15 mouse cellular contexts compared by ENCODE assay signal in the genomic region with DNA sequence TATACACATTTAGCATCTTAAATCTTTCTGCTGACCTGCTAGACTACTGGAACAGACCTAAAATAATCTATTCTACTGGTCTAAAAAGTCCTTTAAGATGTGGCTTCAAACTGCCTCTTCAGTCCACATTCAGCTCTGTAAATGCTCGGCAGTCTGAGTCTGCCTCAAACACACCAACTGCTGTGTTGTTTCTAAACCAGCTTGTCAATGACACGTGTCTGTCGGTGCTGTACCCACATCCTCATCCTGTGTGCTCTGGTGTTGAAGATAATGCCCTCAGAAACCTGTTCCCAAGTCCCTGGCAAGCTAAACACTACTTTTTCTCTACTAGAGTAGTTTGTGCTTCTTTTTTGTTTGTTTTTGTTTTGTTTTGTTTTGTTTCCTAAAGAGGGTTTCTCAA. TPM values are rescaled to one million over a fixed set of nuclear protein-coding genes. Genes with fewer than 3 reads are reported as not detected.
A peak's percentile ranks its signal among the peaks of the same experiment; 100 is the strongest.
DNase-seq lines count a peak whose midpoint lies in the region; ATAC-seq lines count a peak whose summit lies in the region.
"Had no signal": no experiment of that assay in that cellular context is flagged by ENCODE, and none has a peak within 500 bp of the region (broad histone marks: within the 10 kb centered on the region; RNA-seq: fewer than 3 reads in every experiment).

No protein-coding gene starts in this region.

- H3K27me3 ChIP-seq in liver, embryonic 16.5 days (ENCODE audit: control insufficient read depth, insufficient read depth, low read depth, low read length) = no peaks in the 10 kb centered on the region
- H3K27me3 ChIP-seq: embryonic facial prominence, embryonic 15.5 days had no signal

- H3K9ac ChIP-seq in liver, embryonic 16.5 days (ENCODE audit: low read depth, low read length) = no peak overlapping the region
- H3K9ac ChIP-seq: embryonic facial prominence, embryonic 15.5 days had no signal

- H3K27ac ChIP-seq in liver, embryonic 16.5 days (ENCODE audit: low read length) = no peak overlapping the region
- H3K27ac ChIP-seq: embryonic facial prominence, embryonic 15.5 days had no signal

- no peaks in the 10 kb centered on the region for H3K9me3 ChIP-seq in liver, embryonic 16.5 days (replicated peaks; ENCODE audit: control insufficient read depth, low read length)
- H3K9me3 ChIP-seq: embryonic facial prominence, embryonic 15.5 days had no signal

- H3K4me2 ChIP-seq in liver, embryonic 16.5 days (ENCODE audit: low read depth, low read length) = no peak overlapping the region
- H3K4me2 ChIP-seq: embryonic facial prominence, embryonic 15.5 days had no signal

- H3K4me3 ChIP-seq in liver, embryonic 16.5 days (ENCODE audit: low read depth, low read length) = no peak overlapping the region
- H3K4me3 ChIP-seq: embryonic facial prominence, embryonic 15.5 days had no signal

- peak; percentile 42 to 73 for DNase-seq in thymus, adult 18-20 months
- no peak for DNase-seq in ovary, postnatal 10 days (ENCODE audit: low spot score)
- no peak for DNase-seq in right cerebral cortex, postnatal 10 days (ENCODE audit: low spot score in 2 of 2)
- no peak for DNase-seq in right cerebral cortex, postnatal 4 days
- no peak for DNase-seq in lung, postnatal 36 days
- DNase-seq: cerebellum, postnatal 14 days; gastrocnemius, postnatal 25 days; kidney, postnatal 25 days; lung, postnatal 14 days had no signal

- H3K4me1 ChIP-seq in liver, embryonic 16.5 days (ENCODE audit: control insufficient read depth, low read depth, low read length) = peaks cover 11% of the 10 kb centered on the region
- H3K4me1 ChIP-seq: embryonic facial prominence, embryonic 15.5 days had no signal

- WGBS in liver, embryonic 16.5 days (ENCODE audit: insufficient replicate concordance) = 9% methylated on average over 3 of the region's 3 CpGs

- H3K36me3 ChIP-seq in liver, embryonic 16.5 days (ENCODE audit: control insufficient read depth, insufficient read depth) = no peaks in the 10 kb centered on the region
- H3K36me3 ChIP-seq: embryonic facial prominence, embryonic 15.5 days had no signal

- ATAC-seq in CD4-positive, CD25-positive, alpha-beta regulatory T cell, adult 4 months = peak; percentile 93
- ATAC-seq in erythroid progenitor cell, adult 5-6 weeks (replicated peaks; ENCODE audit: low FRiP score, poor library complexity, severe bottlenecking) = peak; percentile 41; the same call in 1 of the 2 replicates
- peak; percentile 57 for ATAC-seq in liver, embryonic 16.5 days (ENCODE audit: low read depth)
- ATAC-seq: forebrain, embryonic 16.5 days; midbrain, embryonic 16.5 days had no signal

RNA-seq across cellular contexts. Expression of a gene that starts 58.9 kb away (rescaled TPM):
- polyA plus RNA-seq in CD4-positive, CD25-positive, alpha-beta regulatory T cell, adult 4 months (2017; shearing (Covaris generic)) = 1,000 to 10,000 TPM in 1 of 2 experiments, 100 to 1,000 TPM in 1; 862 to 1,011 TPM
- 290 and 329 TPM in 2 replicates for total RNA-seq in erythroid progenitor cell, adult 5-6 weeks (2015; ENCODE audit: low replicate concordance)
- 321 and 380 TPM in 2 replicates for total RNA-seq in erythroid progenitor cell, adult 5-6 weeks (2017; ENCODE audit: low replicate concordance)
- polyA plus RNA-seq in liver, embryonic 16.5 days (2015; fragmentation: Nextera tagmentation; extraction: Ambion mirVana) = 88.6 and 88.7 TPM in 2 replicates

Comparison
In these comparisons a context has a peak if more than half of its experiments do, and no peak if none do; other contexts are left out.
1. ATAC-seq: peak in every context shown above with its lines; median percentile 93 in CD4-positive, CD25-positive, alpha-beta regulatory T cell, adult 4 months; 57 in liver, embryonic 16.5 days; 41 in erythroid progenitor cell, adult 5-6 weeks.
2. DNase-seq: peak in thymus, adult 18-20 months (2 of 2); none in ovary, postnatal 10 days (single experiment), right cerebral cortex, postnatal 10 days (0 of 2), right cerebral cortex, postnatal 4 days (single experiment) and lung, postnatal 36 days (single experiment).